Mouse (Mus musculus): Measurements from ENCODE around the gene Erich2. TPM values are rescaled to one million over a fixed set of nuclear protein-coding genes. Genes with fewer than 3 reads are reported as not detected.

Erich2 gene
- polyA plus RNA-seq (2014; fragmentation: Illumina TruSeq; extraction: RNeasy Lipid Tissue Mini Kit (QIAGEN cat#74804); ENCODE audit: low read depth, low replicate concordance), result 262 TPM

GRCm38 (mm10) chr2:70508496-70508895 lies at the start of gene Erich2:
TSS of gene Erich2 (plus strand) at chr2:70508819.

DNA sequence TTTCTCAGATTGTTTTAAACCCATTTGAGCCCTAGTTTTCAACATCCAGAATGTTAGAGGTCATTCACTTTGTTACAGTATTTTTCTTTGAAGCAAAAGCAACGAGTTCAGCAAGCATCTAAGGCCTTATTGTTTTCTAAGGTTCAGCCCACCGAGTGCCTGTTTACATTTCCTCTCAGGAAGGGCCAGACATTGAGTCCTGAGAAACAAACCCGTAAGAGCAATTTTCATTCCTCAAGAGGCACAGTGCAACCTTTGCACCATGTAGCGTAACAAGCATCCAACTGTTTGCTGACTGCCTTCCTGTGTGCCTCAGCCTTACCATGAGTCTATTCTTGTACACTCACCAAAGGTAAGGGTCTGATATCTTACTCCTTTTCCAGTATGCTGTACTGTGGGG lies 44.2 kb downstream of the Erich2 start, which contains the start of gene Gad1:
TSS of gene Gad1 (plus strand) at position 301 of the 400 bp plus-strand sequence.

Other genes starting within 250 kb of the Erich2 start
- not detected for gene Sp5, start 33.9 kb upstream of the Erich2 start, polyA plus RNA-seq (2014; fragmentation: Illumina TruSeq; extraction: RNeasy Lipid Tissue Mini Kit (QIAGEN cat#74804); ENCODE audit: low read depth, low replicate concordance)
- 0.32 TPM for gene Gad1, start 44.3 kb downstream of the Erich2 start, polyA plus RNA-seq (2014; fragmentation: Illumina TruSeq; extraction: RNeasy Lipid Tissue Mini Kit (QIAGEN cat#74804); ENCODE audit: low read depth, low replicate concordance)
- 115 TPM for gene Gorasp2, start 152.8 kb downstream of the Erich2 start, polyA plus RNA-seq (2014; fragmentation: Illumina TruSeq; extraction: RNeasy Lipid Tissue Mini Kit (QIAGEN cat#74804); ENCODE audit: low read depth, low replicate concordance)
- not detected for gene Gm26558, start 153.3 kb downstream of the Erich2 start, polyA plus RNA-seq (2014; fragmentation: Illumina TruSeq; extraction: RNeasy Lipid Tissue Mini Kit (QIAGEN cat#74804); ENCODE audit: low read depth, low replicate concordance)

Data from testis, adult 10 weeks (tissue).